Mouse (Mus musculus): ENCODE data around the gene Tbc1d21. TPM values are rescaled to one million over a fixed set of nuclear protein-coding genes. Genes with fewer than 3 reads are reported as not detected.

Tbc1d21 gene
- polyA plus RNA-seq, 1 experiment from 2014 or later: not detected

GRCm38 (mm10) chr9:58371914-58372313 is 1.7 kb upstream of the Tbc1d21 start:
- H3K4me3 ChIP-seq: no peak overlapping the region
- H3K9me3 ChIP-seq: no peaks in the 10 kb centered on the region
- no peak for ATAC-seq (ENCODE audit: insufficient number of reproducible peaks, low FRiP score, low TSS enrichment, low read depth)
- H3K9ac ChIP-seq: no peak overlapping the region
- WGBS: 40% methylated on average over 8 of the region's 8 CpGs
- H3K27ac ChIP-seq: no peak overlapping the region
- H3K27me3 ChIP-seq: no peaks in the 10 kb centered on the region
- peaks cover 6% of the 10 kb centered on the region; the same call in 1 of the 2 replicates for H3K4me1 ChIP-seq
- H3K4me2 ChIP-seq: no peak overlapping the region
- no peaks in the 10 kb centered on the region for H3K36me3 ChIP-seq

GRCm38 (mm10) chr9:58369644-58370043 is 611 bp downstream of the Tbc1d21 start:
- WGBS: 49% methylated on average over 6 of the region's 6 CpGs
- Histone ChIP-seq H3K36me3 (no peaks in the 10 kb centered on the region), H3K4me1 (peaks cover 6% of the 10 kb centered on the region; the same call in 1 of the 2 replicates), H3K27me3 (no peaks in the 10 kb centered on the region), H3K9ac (no peak overlapping the region), H3K27ac (no peak overlapping the region), H3K4me2 (no peak overlapping the region), H3K4me3 (no peak overlapping the region), H3K9me3 (no peaks in the 10 kb centered on the region)
- ATAC-seq (ENCODE audit: insufficient number of reproducible peaks, low FRiP score, low TSS enrichment, low read depth): no peak

- H3K9ac ChIP-seq: no peak overlapping the region
- H3K4me1 ChIP-seq: no peaks in the 10 kb centered on the region
- H3K4me3 ChIP-seq: no peak overlapping the region
- no peaks in the 10 kb centered on the region for H3K36me3 ChIP-seq
- WGBS: 74% methylated on average over 8 of the region's 8 CpGs
- ATAC-seq (ENCODE audit: insufficient number of reproducible peaks, low FRiP score, low TSS enrichment, low read depth): no peak
- H3K27ac ChIP-seq: no peak overlapping the region
- H3K27me3 ChIP-seq: no peaks in the 10 kb centered on the region
- no peaks in the 10 kb centered on the region for H3K9me3 ChIP-seq
- no peak overlapping the region for H3K4me2 ChIP-seq
These were observed 5.9 kb downstream of the Tbc1d21 start for GRCm38 (mm10) chr9:58364325-58364724.

GRCm38 (mm10) chr9:58361956-58362355 is 8.3 kb downstream of the Tbc1d21 start:
- Histone ChIP-seq H3K36me3 (no peaks in the 10 kb centered on the region), H3K4me1 (no peaks in the 10 kb centered on the region), H3K4me2 (no peak overlapping the region), H3K27ac (no peak overlapping the region), H3K9ac (no peak overlapping the region), H3K27me3 (no peaks in the 10 kb centered on the region), H3K9me3 (no peaks in the 10 kb centered on the region), H3K4me3 (no peak overlapping the region)
- ATAC-seq (ENCODE audit: insufficient number of reproducible peaks, low FRiP score, low TSS enrichment, low read depth): no peak
- WGBS: 77% methylated on average over 7 of the region's 7 CpGs

- no peaks in the 10 kb centered on the region for H3K27me3 ChIP-seq
- no peak overlapping the region for H3K27ac ChIP-seq
- no peak overlapping the region for H3K4me3 ChIP-seq
- H3K4me1 ChIP-seq: no peaks in the 10 kb centered on the region
- H3K36me3 ChIP-seq: no peaks in the 10 kb centered on the region
- ATAC-seq (ENCODE audit: insufficient number of reproducible peaks, low FRiP score, low TSS enrichment, low read depth): no peak
- no peaks in the 10 kb centered on the region for H3K9me3 ChIP-seq
- WGBS: 80% methylated on average over 1 of the region's 1 CpGs
- H3K9ac ChIP-seq: no peak overlapping the region
- H3K4me2 ChIP-seq: no peak overlapping the region
These were observed 8.9 kb downstream of the Tbc1d21 start for GRCm38 (mm10) chr9:58361373-58361772.

- ATAC-seq (ENCODE audit: insufficient number of reproducible peaks, low FRiP score, low TSS enrichment, low read depth): no peak
- Histone ChIP-seq H3K4me1 (no peaks in the 10 kb centered on the region), H3K9ac (no peak overlapping the region), H3K4me2 (no peak overlapping the region), H3K27ac (no peak overlapping the region), H3K27me3 (no peaks in the 10 kb centered on the region), H3K9me3 (no peaks in the 10 kb centered on the region), H3K4me3 (no peak overlapping the region), H3K36me3 (no peaks in the 10 kb centered on the region)
- WGBS: 31% methylated on average over 6 of the region's 6 CpGs
These were observed 14.8 kb downstream of the Tbc1d21 start for GRCm38 (mm10) chr9:58355262-58356050.

GRCm38 (mm10) chr9:58354701-58355100 is 15.6 kb downstream of the Tbc1d21 start:
- H3K9me3 ChIP-seq: no peaks in the 10 kb centered on the region
- H3K9ac ChIP-seq: no peak overlapping the region
- H3K36me3 ChIP-seq: no peaks in the 10 kb centered on the region
- H3K27ac ChIP-seq: no peak overlapping the region
- H3K4me2 ChIP-seq: no peak overlapping the region
- WGBS: 82% methylated on average over 6 of the region's 6 CpGs
- no peak overlapping the region for H3K4me3 ChIP-seq
- ATAC-seq (ENCODE audit: insufficient number of reproducible peaks, low FRiP score, low TSS enrichment, low read depth): no peak
- H3K27me3 ChIP-seq: no peaks in the 10 kb centered on the region
- no peaks in the 10 kb centered on the region for H3K4me1 ChIP-seq

- Histone ChIP-seq H3K9me3 (no peaks in the 10 kb centered on the region), H3K4me2 (no peak overlapping the region), H3K4me1 (no peaks in the 10 kb centered on the region), H3K27me3 (no peaks in the 10 kb centered on the region), H3K9ac (no peak overlapping the region), H3K27ac (no peak overlapping the region), H3K36me3 (no peaks in the 10 kb centered on the region), H3K4me3 (no peak overlapping the region)
- WGBS: 72% methylated on average over 6 of the region's 6 CpGs
- ATAC-seq (ENCODE audit: insufficient number of reproducible peaks, low FRiP score, low TSS enrichment, low read depth): no peak
These were observed 17.0 kb downstream of the Tbc1d21 start for GRCm38 (mm10) chr9:58353224-58353623.

- 84% methylated on average over 6 of the region's 6 CpGs for WGBS
- H3K4me3 ChIP-seq: no peak overlapping the region
- no peaks in the 10 kb centered on the region for H3K9me3 ChIP-seq
These were observed 22.5 kb downstream of the Tbc1d21 start for GRCm38 (mm10) chr9:58347795-58348194.

GRCm38 (mm10) chr9:58346498-58346897 is 23.8 kb downstream of the Tbc1d21 start:
- 36% methylated on average over 10 of the region's 10 CpGs for WGBS
- Histone ChIP-seq H3K27me3 (no peaks in the 10 kb centered on the region), H3K4me3 (no peak overlapping the region), H3K9ac (no peak overlapping the region), H3K36me3 (no peaks in the 10 kb centered on the region), H3K27ac (no peak overlapping the region), H3K4me1 (no peaks in the 10 kb centered on the region), H3K9me3 (no peaks in the 10 kb centered on the region), H3K4me2 (no peak overlapping the region)
- ATAC-seq (ENCODE audit: insufficient number of reproducible peaks, low FRiP score, low TSS enrichment, low read depth): no peak

More at GRCm38 (mm10) chr9:58347795-58348194, 22.5 kb downstream of the Tbc1d21 start:
- no peaks in the 10 kb centered on the region for H3K36me3 ChIP-seq
- H3K27ac ChIP-seq: no peak overlapping the region
- H3K4me1 ChIP-seq: no peaks in the 10 kb centered on the region
- ATAC-seq (ENCODE audit: insufficient number of reproducible peaks, low FRiP score, low TSS enrichment, low read depth): no peak
- no peaks in the 10 kb centered on the region for H3K27me3 ChIP-seq
- no peak overlapping the region for H3K9ac ChIP-seq
- H3K4me2 ChIP-seq: no peak overlapping the region

- no peak overlapping the region for H3K27ac ChIP-seq
- H3K4me2 ChIP-seq: no peak overlapping the region
- WGBS: 53% methylated on average over 7 of the region's 7 CpGs
- H3K27me3 ChIP-seq: no peaks in the 10 kb centered on the region
- H3K4me1 ChIP-seq: no peaks in the 10 kb centered on the region
- ATAC-seq (ENCODE audit: insufficient number of reproducible peaks, low FRiP score, low TSS enrichment, low read depth): no peak
- no peak overlapping the region for H3K4me3 ChIP-seq
- H3K9ac ChIP-seq: no peak overlapping the region
- H3K36me3 ChIP-seq: no peaks in the 10 kb centered on the region
- no peaks in the 10 kb centered on the region for H3K9me3 ChIP-seq
These were observed 24.3 kb downstream of the Tbc1d21 start for GRCm38 (mm10) chr9:58345963-58346362.

- H3K36me3 ChIP-seq: no peaks in the 10 kb centered on the region
- H3K27ac ChIP-seq: no peak overlapping the region
- WGBS: 83% methylated on average over 1 of the region's 1 CpGs
- ATAC-seq (ENCODE audit: insufficient number of reproducible peaks, low FRiP score, low TSS enrichment, low read depth): no peak
- H3K4me2 ChIP-seq: no peak overlapping the region
- no peak overlapping the region for H3K9ac ChIP-seq
- H3K4me3 ChIP-seq: no peak overlapping the region
- no peaks in the 10 kb centered on the region for H3K4me1 ChIP-seq
- H3K27me3 ChIP-seq: no peaks in the 10 kb centered on the region
- no peaks in the 10 kb centered on the region for H3K9me3 ChIP-seq
These were observed 28.5 kb downstream of the Tbc1d21 start for GRCm38 (mm10) chr9:58341795-58342194.
